Mouse (Mus musculus) small intestine, adult 2 months (tissue): ENCODE measurements around the gene Ces2h.

Experiments
- CTCF ChIP-seq: fragments of 200-500 bp; IDR thresholded peaks from 2 replicates; pipeline ENCODE4 v1.5.1; 2012; ENCODE audit warnings: low read depth, mild to moderate bottlenecking, control low read depth, inconsistent platforms, low read length, moderate library complexity, mixed read lengths; ENCODE audit not compliant: insufficient replicate concordance, insufficient read length; ENCODE audit errors: extremely low read depth
- POLR2A ChIP-seq: fragments of 200-500 bp; IDR thresholded peaks from 2 replicates; pipeline ENCODE4 v1.6.1; 2012; ENCODE audit warnings: low read depth, mild to moderate bottlenecking, control low read depth, inconsistent platforms, low read length, moderate library complexity

DNA sequence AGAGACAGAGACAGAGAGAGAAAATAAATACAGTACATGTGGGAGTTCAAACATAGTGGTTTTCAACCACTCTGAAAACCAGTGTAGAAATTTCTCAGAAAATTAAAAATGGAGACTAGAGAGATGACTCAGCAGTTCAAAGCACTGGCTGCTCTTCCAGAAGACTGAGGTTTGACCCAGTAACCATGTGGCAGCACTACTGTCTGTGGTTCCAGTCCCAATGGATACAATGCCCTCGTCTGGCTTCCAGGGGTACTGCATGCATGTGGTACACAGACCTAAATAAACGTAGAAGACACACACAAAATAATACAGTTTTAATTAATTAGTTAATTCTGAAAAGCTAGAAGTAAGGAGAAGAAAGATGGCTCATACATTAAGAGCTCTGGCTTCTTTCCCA lies 24.4 kb downstream of the Ces2h start:
- TF ChIP-seq CTCF (peak; percentile 60; the same call in 1 of the 2 replicates), POLR2A (no peak)
